Mouse (Mus musculus) heart, embryonic 15.5 days (tissue): ENCODE results near the gene Ankzf1. TPM values are rescaled to one million over a fixed set of nuclear protein-coding genes. Genes with fewer than 3 reads are reported as not detected.

ENCODE experiments used
- ATAC-seq: fragments of 200-750 bp; cut with Nextera tagmentation; replicated peaks from 2 replicates; pipeline ENCODE4 v1.8.0; 2017; ENCODE audit warnings: low read depth, moderate TSS enrichment; ENCODE audit not compliant: insufficient number of reproducible peaks, insufficient read depth, low FRiP score
- H3K27ac ChIP-seq: fragments of 300-500 bp; sonication (generic); 2 replicates; pipeline ENCODE4 v1.5.1; 2015; ENCODE audit warnings: mild to moderate bottlenecking, inconsistent platforms
- H3K27me3 ChIP-seq: fragments of 300-500 bp; sonication (generic); 2 replicates; pipeline ENCODE4 v1.6.1; 2015; ENCODE audit warnings: inconsistent platforms
- H3K36me3 ChIP-seq: fragments of 300-500 bp; sonication (generic); 2 replicates; pipeline ENCODE4 v1.6.1; 2015; ENCODE audit warnings: mild to moderate bottlenecking, inconsistent platforms
- H3K4me1 ChIP-seq: fragments of 300-500 bp; sonication (generic); replicated peaks from 2 replicates; pipeline ENCODE4 v1.6.1; 2015; ENCODE audit warnings: inconsistent platforms
- H3K4me2 ChIP-seq: fragments of 300-500 bp; sonication (generic); 2 replicates; pipeline ENCODE4 v1.6.1; 2015; ENCODE audit warnings: inconsistent platforms, mild to moderate bottlenecking, moderate library complexity
- H3K4me3 ChIP-seq: fragments of 300-500 bp; sonication (generic); 2 replicates; pipeline ENCODE4 v1.5.1; 2015; ENCODE audit warnings: mild to moderate bottlenecking, inconsistent platforms
- H3K9ac ChIP-seq: fragments of 300-500 bp; sonication (generic); 2 replicates; pipeline ENCODE4 v1.6.1; 2015; ENCODE audit warnings: mild to moderate bottlenecking, inconsistent platforms
- H3K9me3 ChIP-seq: fragments of 300-500 bp; sonication (generic); replicated peaks from 2 replicates; pipeline ENCODE4 v1.6.1; 2016; ENCODE audit warnings: inconsistent platforms
- WGBS: fragments of 180-500 bp; shearing (Covaris S2); methylation state at CpG from one replicate; pipeline ENCODE4 v1.1.7; 2015; ENCODE audit warnings: mixed read lengths; 5-methylcytosine and 5-hydroxymethylcytosine counted together
- polyA plus RNA-seq: library from polyadenylated mRNA; unstranded; fragments of >200 nt; fragmentation: Nextera tagmentation; extraction: Ambion mirVana; gene quantifications from 2 replicates; pipeline ENCODE4 v1.2.1, GENCODE M21; 2015

Gene Ankzf1
- polyA plus RNA-seq, 1 experiment from 2014 or later = 25.9 TPM

GRCm38 (mm10) chr1:75192452-75192851, 501 bp downstream of the Ankzf1 start:
- Histone ChIP-seq H3K27ac (peak overlapping the region; percentile 90), H3K36me3 (peaks cover 34% of the 10 kb centered on the region), H3K4me2 (peak overlapping the region; percentile 71), H3K9me3 (no peaks in the 10 kb centered on the region), H3K9ac (peak overlapping the region; percentile 63), H3K27me3 (no peaks in the 10 kb centered on the region), H3K4me1 (peaks cover 23% of the 10 kb centered on the region), H3K4me3 (peak overlapping the region; percentile 83)
- ATAC-seq = peak; percentile 44; the same call in 1 of the 2 replicates
- WGBS = under 1% methylated on average over 19 of the region's 19 CpGs

GRCm38 (mm10) chr1:75201236-75201635, 9.3 kb downstream of the Ankzf1 start:
- no peaks in the 10 kb centered on the region for H3K9me3 ChIP-seq
- 73% methylated on average over 1 of the region's 1 CpGs for WGBS
- no peaks in the 10 kb centered on the region for H3K4me1 ChIP-seq
- peaks cover 39% of the 10 kb centered on the region for H3K36me3 ChIP-seq
- H3K27ac ChIP-seq = no peak overlapping the region
- no peak overlapping the region for H3K9ac ChIP-seq
- no peaks in the 10 kb centered on the region for H3K27me3 ChIP-seq
- no peak overlapping the region for H3K4me3 ChIP-seq
- ATAC-seq = no peak
- no peak overlapping the region for H3K4me2 ChIP-seq

- Histone ChIP-seq H3K4me3 (peak overlapping the region; percentile 48), H3K27me3 (peaks cover 8% of the 10 kb centered on the region; the same call in 1 of the 2 replicates), H3K9me3 (no peaks in the 10 kb centered on the region), H3K4me2 (peak overlapping the region; percentile 80), H3K36me3 (peaks cover 13% of the 10 kb centered on the region), H3K4me1 (peaks cover 32% of the 10 kb centered on the region), H3K9ac (peak overlapping the region; percentile 58), H3K27ac (no peak overlapping the region)
- 12% methylated on average over 34 of the region's 34 CpGs for WGBS
- no peak for ATAC-seq
Observed at GRCm38 (mm10) chr1:75208967-75209678, 17.2 kb downstream of the Ankzf1 start.

GRCm38 (mm10) chr1:75210136-75211087, 18.5 kb downstream of the Ankzf1 start, which contains the start of the genes Glb1l and Stk16:
Gene Glb1l, minus strand, starts transcription at chr1:75210813.
Gene Stk16, plus strand, starts transcription at chr1:75210838.
- peaks cover 22% of the 10 kb centered on the region for H3K36me3 ChIP-seq
- H3K27ac ChIP-seq = peak within 1 kb of the TSS; percentile 62
- peak within 1 kb of the TSS; percentile 80 for H3K4me2 ChIP-seq
- peak within 1 kb of the TSS; percentile 91 for H3K4me3 ChIP-seq
- H3K9ac ChIP-seq = peak within 1 kb of the TSS; percentile 93
- WGBS = 6% methylated on average over 42 of the region's 42 CpGs
- ATAC-seq = peak; percentile 93
- peaks cover 8% of the 10 kb centered on the region; the same call in 1 of the 2 replicates for H3K27me3 ChIP-seq
- H3K4me1 ChIP-seq = peaks cover 38% of the 10 kb centered on the region
- H3K9me3 ChIP-seq = no peaks in the 10 kb centered on the region

GRCm38 (mm10) chr1:75211141-75211708, 19.3 kb downstream of the Ankzf1 start:
- peak overlapping the region; percentile 80 for H3K4me2 ChIP-seq
- no peak for ATAC-seq
- H3K27me3 ChIP-seq = peaks cover 8% of the 10 kb centered on the region; the same call in 1 of the 2 replicates
- 10% methylated on average over 17 of the region's 17 CpGs for WGBS
- peaks cover 29% of the 10 kb centered on the region for H3K36me3 ChIP-seq
- peak overlapping the region; percentile 93 for H3K9ac ChIP-seq
- H3K4me1 ChIP-seq = peaks cover 38% of the 10 kb centered on the region
- peak overlapping the region; percentile 62 for H3K27ac ChIP-seq
- H3K4me3 ChIP-seq = peak overlapping the region; percentile 91
- no peaks in the 10 kb centered on the region for H3K9me3 ChIP-seq

GRCm38 (mm10) chr1:75212542-75212941, 20.6 kb downstream of the Ankzf1 start:
- Histone ChIP-seq H3K27ac (no peak overlapping the region), H3K36me3 (peaks cover 29% of the 10 kb centered on the region), H3K4me2 (peak overlapping the region; percentile 2; the same call in 1 of the 2 replicates), H3K4me1 (peaks cover 38% of the 10 kb centered on the region), H3K4me3 (no peak overlapping the region), H3K9me3 (no peaks in the 10 kb centered on the region), H3K9ac (no peak overlapping the region), H3K27me3 (peaks cover 13% of the 10 kb centered on the region; the same call in 1 of the 2 replicates)
- ATAC-seq = no peak
- WGBS = 84% methylated on average over 4 of the region's 4 CpGs

- H3K36me3 ChIP-seq = peaks cover 29% of the 10 kb centered on the region
- H3K4me2 ChIP-seq = peak overlapping the region; percentile 2; the same call in 1 of the 2 replicates
- peaks cover 13% of the 10 kb centered on the region; the same call in 1 of the 2 replicates for H3K27me3 ChIP-seq
- 81% methylated on average over 7 of the region's 7 CpGs for WGBS
- no peaks in the 10 kb centered on the region for H3K9me3 ChIP-seq
- H3K4me3 ChIP-seq = no peak overlapping the region
- H3K4me1 ChIP-seq = peaks cover 40% of the 10 kb centered on the region
- no peak for ATAC-seq
- no peak overlapping the region for H3K9ac ChIP-seq
- H3K27ac ChIP-seq = no peak overlapping the region
Observed at GRCm38 (mm10) chr1:75213096-75213495, 21.1 kb downstream of the Ankzf1 start.

GRCm38 (mm10) chr1:75214442-75214841, 22.5 kb downstream of the Ankzf1 start:
- no peak for ATAC-seq
- 67% methylated on average over 2 of the region's 2 CpGs for WGBS
- H3K9ac ChIP-seq = no peak overlapping the region
- H3K27ac ChIP-seq = 0 out of 2 replicates have a peak overlapping the region, but pooled peaks have one; percentile 18
- H3K9me3 ChIP-seq = no peaks in the 10 kb centered on the region
- H3K27me3 ChIP-seq = peaks cover 18% of the 10 kb centered on the region; the same call in 1 of the 2 replicates
- H3K4me2 ChIP-seq = no peak overlapping the region
- H3K36me3 ChIP-seq = peaks cover 29% of the 10 kb centered on the region
- H3K4me1 ChIP-seq = peaks cover 47% of the 10 kb centered on the region
- no peak overlapping the region for H3K4me3 ChIP-seq

- peaks cover 29% of the 10 kb centered on the region for H3K36me3 ChIP-seq
- no peaks in the 10 kb centered on the region for H3K9me3 ChIP-seq
- no peak overlapping the region for H3K4me3 ChIP-seq
- H3K4me2 ChIP-seq = no peak overlapping the region
- H3K27ac ChIP-seq = 0 out of 2 replicates have a peak overlapping the region, but pooled peaks have one; percentile 18
- peaks cover 19% of the 10 kb centered on the region; the same call in 1 of the 2 replicates for H3K27me3 ChIP-seq
- WGBS = 61% methylated on average over 5 of the region's 5 CpGs
- peaks cover 47% of the 10 kb centered on the region for H3K4me1 ChIP-seq
- no peak overlapping the region for H3K9ac ChIP-seq
- no peak for ATAC-seq
Observed at GRCm38 (mm10) chr1:75214886-75215285, 22.9 kb downstream of the Ankzf1 start.

- Histone ChIP-seq H3K27ac (no peak overlapping the region), H3K4me1 (peaks cover 42% of the 10 kb centered on the region), H3K9me3 (no peaks in the 10 kb centered on the region), H3K4me3 (no peak overlapping the region), H3K36me3 (peaks cover 29% of the 10 kb centered on the region), H3K27me3 (peaks cover 24% of the 10 kb centered on the region), H3K4me2 (no peak overlapping the region), H3K9ac (no peak overlapping the region)
- ATAC-seq = no peak
- 91% methylated on average over 9 of the region's 9 CpGs for WGBS
Observed at GRCm38 (mm10) chr1:75215785-75216184, 23.8 kb downstream of the Ankzf1 start.
